Mouse (Mus musculus) heart, postnatal 0 days (tissue): ENCODE data around the gene Vipr2. TPM values are rescaled to one million over a fixed set of nuclear protein-coding genes. Genes with fewer than 3 reads are reported as not detected.

Experiments used
- ATAC-seq: fragments of 200-750 bp; cut with Nextera tagmentation; 2 replicates; pipeline ENCODE4 v1.8.0; 2017; ENCODE audit warnings: low read depth, moderate number of reproducible peaks, moderate library complexity; ENCODE audit not compliant: insufficient read depth
- DNase-seq: peaks from one replicate; pipeline ENCODE4 v3.0.0-alpha.2; 2016; ENCODE audit warnings: low spot score
- H3K27ac ChIP-seq: fragments of 300-500 bp; sonication (generic); 2 replicates; pipeline ENCODE4 v1.5.1; 2014; ENCODE audit warnings: low read depth, mild to moderate bottlenecking
- H3K27me3 ChIP-seq: fragments of 300-500 bp; sonication (generic); 2 replicates; pipeline ENCODE4 v1.6.1; 2014; ENCODE audit warnings: low read length, mixed read lengths; ENCODE audit not compliant: control insufficient read depth, insufficient read depth
- H3K36me3 ChIP-seq: fragments of 300-500 bp; sonication (generic); replicated peaks from 2 replicates; pipeline ENCODE4 v1.6.1; 2014; ENCODE audit warnings: low read length, mixed read lengths; ENCODE audit not compliant: control insufficient read depth, insufficient read depth
- H3K4me1 ChIP-seq: fragments of 300-500 bp; sonication (generic); 2 replicates; pipeline ENCODE4 v1.6.1; 2014; ENCODE audit warnings: antibody characterized with exemption; ENCODE audit not compliant: control insufficient read depth, insufficient read depth
- H3K4me2 ChIP-seq: fragments of 300-500 bp; sonication (generic); 2 replicates; pipeline ENCODE4 v1.6.1; 2014; ENCODE audit warnings: low read depth, mild to moderate bottlenecking, low read length, moderate library complexity
- H3K4me3 ChIP-seq: fragments of 300-500 bp; sonication (generic); 2 replicates; pipeline ENCODE4 v1.5.1; 2014; ENCODE audit warnings: low read depth, low read length
- H3K9ac ChIP-seq: fragments of 300-500 bp; sonication (generic); replicated peaks from 2 replicates; pipeline ENCODE4 v1.6.1; 2014; ENCODE audit warnings: low read depth, low read length, mixed read lengths
- H3K9me3 ChIP-seq: fragments of 300-500 bp; sonication (generic); replicated peaks from 2 replicates; pipeline ENCODE4 v1.6.1; 2016; ENCODE audit warnings: low read length; ENCODE audit not compliant: control insufficient read depth
- CTCF ChIP-seq: IDR thresholded peaks from 2 replicates; pipeline ENCODE4 v1.5.1; 2016; ENCODE audit warnings: antibody characterized with exemption, control low read depth, low read depth
- EP300 ChIP-seq: IDR thresholded peaks from 2 replicates; pipeline ENCODE4 v1.6.1; 2016; ENCODE audit warnings: antibody characterized with exemption, low read depth
- WGBS: fragments of 180-500 bp; shearing (Covaris S2); extraction: QIAGEN DNeasy Blood & Tissue Kit; methylation state at CpG from one replicate; pipeline ENCODE4 v1.1.7; 2014; 5-methylcytosine and 5-hydroxymethylcytosine counted together
- polyA plus RNA-seq: library from polyadenylated mRNA; unstranded; fragments of >200 nt; fragmentation: Nextera tagmentation; extraction: Ambion mirVana; gene quantifications from 2 replicates; pipeline ENCODE4 v1.2.1, GENCODE M21; 2015
- total RNA-seq: library from RNA; depleted of rRNA; stranded (reverse); fragments of >200 nt; gene quantifications from 2 replicates; pipeline ENCODE4 v1.2.3, GENCODE M21; 2014; ENCODE audit warnings: low replicate concordance

Gene Vipr2
- total and polyA plus RNA-seq, 2 experiments from 2014 or later = 0.30 to 1.3 TPM

DNA sequence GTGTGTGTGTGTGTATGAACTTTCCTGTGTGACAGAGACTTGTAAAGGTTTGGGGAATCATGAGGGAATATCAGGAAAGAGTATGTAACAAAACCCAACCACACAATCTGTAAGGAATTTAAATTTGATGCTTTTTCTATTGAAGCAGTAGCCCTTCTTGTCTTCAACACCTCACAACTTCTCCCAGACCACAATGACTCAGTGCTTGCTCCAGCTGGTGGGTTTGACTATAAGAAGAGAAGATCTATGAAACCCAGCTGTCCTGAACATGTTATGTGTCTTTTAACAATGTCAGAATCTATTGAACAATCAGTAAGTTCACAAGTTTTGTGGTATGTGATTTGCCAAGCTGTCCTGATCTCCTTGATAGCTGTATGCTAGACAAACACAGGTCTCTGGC is 87.8 kb downstream of the Vipr2 start:
- Histone ChIP-seq H3K27me3 (no peaks in the 10 kb centered on the region), H3K9me3 (no peaks in the 10 kb centered on the region), H3K4me3 (no peak overlapping the region), H3K4me2 (no peak overlapping the region), H3K36me3 (no peaks in the 10 kb centered on the region), H3K27ac (no peak overlapping the region), H3K4me1 (no peaks in the 10 kb centered on the region), H3K9ac (no peak overlapping the region)
- ATAC-seq (no peak), DNase-seq (no peak)
- TF ChIP-seq EP300 = no peak
- TF ChIP-seq CTCF = no peak

- ATAC-seq (no peak), DNase-seq (no peak)
- Histone ChIP-seq H3K9ac (no peak overlapping the region), H3K9me3 (no peaks in the 10 kb centered on the region), H3K27ac (no peak overlapping the region), H3K36me3 (no peaks in the 10 kb centered on the region), H3K27me3 (no peaks in the 10 kb centered on the region), H3K4me2 (no peak overlapping the region), H3K4me3 (no peak overlapping the region), H3K4me1 (no peaks in the 10 kb centered on the region)
- TF ChIP-seq EP300 = no peak
- no peak for TF ChIP-seq CTCF
- WGBS = 35% methylated on average over 5 of the region's 5 CpGs
Observed at GRCm38 (mm10) chr12:116169666-116170065, 92.1 kb downstream of the Vipr2 start.

DNA sequence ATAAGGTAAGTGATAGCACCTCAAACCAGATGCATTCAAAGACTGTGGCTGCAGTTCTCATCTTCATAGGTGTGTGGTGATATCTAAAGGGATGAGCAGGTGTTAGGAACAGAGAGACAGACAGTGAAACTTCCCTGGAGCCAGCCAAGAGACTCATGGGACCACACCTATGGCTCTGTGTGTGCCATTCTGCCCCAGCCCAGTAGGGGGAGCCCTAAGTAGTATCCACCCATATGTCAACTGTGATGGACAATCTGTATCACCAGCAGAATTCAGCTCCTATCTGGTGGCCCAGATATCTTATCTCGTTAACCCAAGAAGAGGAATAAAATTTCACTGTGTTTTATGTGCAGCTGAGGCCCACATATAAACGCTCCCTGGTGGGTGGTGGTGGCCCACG is 99.4 kb downstream of the Vipr2 start:
- 79% methylated on average over 3 of the region's 3 CpGs for WGBS
- H3K4me3 ChIP-seq = no peak overlapping the region
- DNase-seq = no peak

DNA sequence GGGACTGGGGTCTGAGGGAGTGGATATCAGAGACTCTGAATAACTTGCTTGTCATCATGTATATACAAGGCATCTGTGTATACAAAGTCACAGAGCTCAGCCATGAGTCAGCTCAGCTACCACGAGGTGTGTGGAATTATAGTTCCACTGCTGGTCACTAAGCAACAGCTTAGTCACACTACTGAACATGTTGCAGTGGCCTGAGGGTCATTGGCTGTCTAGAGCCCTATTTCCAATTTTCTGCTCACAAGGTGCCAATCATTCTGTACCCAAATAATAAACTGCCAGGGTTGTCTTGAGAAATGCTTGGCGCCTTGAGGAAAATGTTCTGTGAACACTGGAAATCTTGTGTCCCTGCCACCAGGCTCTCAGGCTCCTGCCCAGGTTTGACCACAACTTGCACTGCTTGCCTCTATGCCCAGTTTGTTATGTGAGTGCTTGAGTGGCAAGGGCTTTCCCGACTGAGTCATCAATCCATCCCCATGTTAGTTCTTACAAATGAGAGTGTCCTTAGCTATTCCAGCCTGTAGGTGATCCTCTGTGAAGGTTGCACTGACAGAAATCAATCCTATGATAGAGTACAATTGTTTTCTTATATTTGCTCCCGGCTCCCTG is 104.0 kb downstream of the Vipr2 start:
- Histone ChIP-seq H3K9ac (no peak overlapping the region), H3K9me3 (no peaks in the 10 kb centered on the region), H3K4me3 (no peak overlapping the region), H3K4me2 (no peak overlapping the region), H3K36me3 (no peaks in the 10 kb centered on the region), H3K27me3 (no peaks in the 10 kb centered on the region), H3K4me1 (no peaks in the 10 kb centered on the region), H3K27ac (no peak overlapping the region)
- DNase-seq = no peak
- WGBS = 69% methylated on average over 4 of the region's 4 CpGs
- ATAC-seq = no peak
- TF ChIP-seq CTCF (no peak), EP300 (no peak)

More for the DNA sequence above, 99.4 kb downstream of the Vipr2 start:
- H3K9me3 ChIP-seq = no peaks in the 10 kb centered on the region
- no peak for ATAC-seq
- H3K9ac ChIP-seq = no peak overlapping the region
- H3K36me3 ChIP-seq = no peaks in the 10 kb centered on the region
- H3K27ac ChIP-seq = no peak overlapping the region
- H3K4me1 ChIP-seq = no peaks in the 10 kb centered on the region
- no peak for TF ChIP-seq EP300
- no peak overlapping the region for H3K4me2 ChIP-seq
- no peaks in the 10 kb centered on the region for H3K27me3 ChIP-seq

- H3K27me3 ChIP-seq = no peaks in the 10 kb centered on the region
- H3K9ac ChIP-seq = no peak overlapping the region
- H3K9me3 ChIP-seq = no peaks in the 10 kb centered on the region
- no peak for ATAC-seq
- TF ChIP-seq EP300 (no peak), CTCF (no peak)
- H3K4me2 ChIP-seq = no peak overlapping the region
- no peak overlapping the region for H3K4me3 ChIP-seq
- DNase-seq = no peak
- H3K36me3 ChIP-seq = no peaks in the 10 kb centered on the region
- H3K4me1 ChIP-seq = no peaks in the 10 kb centered on the region
- no peak overlapping the region for H3K27ac ChIP-seq
Observed at GRCm38 (mm10) chr12:116182376-116182775, 104.8 kb downstream of the Vipr2 start.

GRCm38 (mm10) chr12:116183212-116183935 is 105.8 kb downstream of the Vipr2 start:
- H3K27ac ChIP-seq = no peak overlapping the region
- no peaks in the 10 kb centered on the region for H3K9me3 ChIP-seq
- DNase-seq (no peak), ATAC-seq (no peak)
- H3K36me3 ChIP-seq = no peaks in the 10 kb centered on the region
- H3K9ac ChIP-seq = no peak overlapping the region
- no peaks in the 10 kb centered on the region for H3K27me3 ChIP-seq
- no peaks in the 10 kb centered on the region for H3K4me1 ChIP-seq
- no peak for TF ChIP-seq CTCF
- no peak for TF ChIP-seq EP300
- H3K4me3 ChIP-seq = no peak overlapping the region
- no peak overlapping the region for H3K4me2 ChIP-seq
- 73% methylated on average over 6 of the region's 6 CpGs for WGBS
